Mouse (Mus musculus) small intestine, adult 2 months (tissue): ENCODE measurements around the gene Vdac2.

Experiments
- CTCF ChIP-seq: fragments of 200-500 bp; IDR thresholded peaks from 2 replicates; pipeline ENCODE4 v1.5.1; 2012; ENCODE audit warnings: low read depth, mild to moderate bottlenecking, control low read depth, inconsistent platforms, low read length, moderate library complexity, mixed read lengths; ENCODE audit not compliant: insufficient replicate concordance, insufficient read length; ENCODE audit errors: extremely low read depth
- POLR2A ChIP-seq: fragments of 200-500 bp; IDR thresholded peaks from 2 replicates; pipeline ENCODE4 v1.6.1; 2012; ENCODE audit warnings: low read depth, mild to moderate bottlenecking, control low read depth, inconsistent platforms, low read length, moderate library complexity

- TF ChIP-seq POLR2A (no peak), CTCF (no peak)
Measured at GRCm38 (mm10) chr14:21786500-21786899, 38.5 kb upstream of the Vdac2 start.
